Mouse (Mus musculus) bone marrow, adult 2 months (tissue): Measurements from ENCODE around the gene Spsb4. TPM values are rescaled to one million over a fixed set of nuclear protein-coding genes. Genes with fewer than 3 reads are reported as not detected.

Source experiments
- H3K27ac ChIP-seq: fragments of 200-500 bp; 2 replicates; pipeline ENCODE4 v1.5.1; 2012; ENCODE audit warnings: low read depth, mild to moderate bottlenecking, control low read depth, inconsistent platforms, low read length; ENCODE audit not compliant: control insufficient read depth, poor library complexity, insufficient read depth
- H3K4me1 ChIP-seq: fragments of 200-500 bp; 2 replicates; pipeline ENCODE4 v1.6.1; 2011; ENCODE audit warnings: low read length; ENCODE audit not compliant: control insufficient read depth, insufficient read depth
- H3K4me3 ChIP-seq: fragments of 200-500 bp; replicated peaks from 2 replicates; pipeline ENCODE3; 2011; ENCODE audit warnings: mild to moderate bottlenecking, low read depth, low read length, control low read depth; ENCODE audit not compliant: control insufficient read depth
- CTCF ChIP-seq: fragments of 200-500 bp; IDR thresholded peaks from 2 replicates; pipeline ENCODE4 v1.5.1; 2011; ENCODE audit warnings: low read length, control low read depth; ENCODE audit not compliant: control insufficient read depth, insufficient read depth
- POLR2A ChIP-seq: fragments of 200-500 bp; IDR thresholded peaks from 2 replicates; pipeline ENCODE4 v1.6.1; 2011; ENCODE audit warnings: low read depth, mild to moderate bottlenecking, control low read depth, low read length, borderline replicate concordance; ENCODE audit not compliant: control insufficient read depth
- WGBS: fragments of 180-500 bp; shearing (Covaris S2); methylation state at CpG from one replicate; pipeline ENCODE4 v1.1.7; 2018; 5-methylcytosine and 5-hydroxymethylcytosine counted together
- polyA plus RNA-seq: library from polyadenylated mRNA; stranded (reverse); fragments of >200 nt; gene quantifications from 2 replicates; pipeline ENCODE4 v1.2.4, GENCODE M21; 2011; ENCODE audit warnings: low replicate concordance; ENCODE audit not compliant: missing spikeins, insufficient read depth, insufficient read length

The Spsb4 gene
- polyA plus RNA-seq, 1 experiment, result 1.5 TPM

GRCm38 (mm10) chr9:96994733-96995132 is 23.9 kb downstream of the Spsb4 start:
- WGBS, result 59% methylated on average over 9 of the region's 9 CpGs
- TF ChIP-seq CTCF, result no peak
- TF ChIP-seq POLR2A, result no peak
- Histone ChIP-seq H3K4me1 (no peaks in the 10 kb centered on the region), H3K27ac (no peak overlapping the region), H3K4me3 (no peak overlapping the region)

- WGBS, result 81% methylated on average over 14 of the region's 14 CpGs
- H3K27ac ChIP-seq, result no peak overlapping the region
- no peaks in the 10 kb centered on the region for H3K4me1 ChIP-seq
- TF ChIP-seq POLR2A (no peak), CTCF (no peak)
- no peak overlapping the region for H3K4me3 ChIP-seq
These were observed 27.5 kb downstream of the Spsb4 start for GRCm38 (mm10) chr9:96991118-96991517.

GRCm38 (mm10) chr9:96989389-96989990 is 29.2 kb downstream of the Spsb4 start:
- WGBS, result 72% methylated on average over 10 of the region's 10 CpGs
- TF ChIP-seq POLR2A, result no peak
- TF ChIP-seq CTCF, result no peak
- no peak overlapping the region for H3K27ac ChIP-seq
- H3K4me3 ChIP-seq, result no peak overlapping the region
- H3K4me1 ChIP-seq, result no peaks in the 10 kb centered on the region

GRCm38 (mm10) chr9:96986797-96987473 is 31.7 kb downstream of the Spsb4 start:
- TF ChIP-seq CTCF, result no peak
- no peak for TF ChIP-seq POLR2A
- 77% methylated on average over 11 of the region's 11 CpGs for WGBS
- no peak overlapping the region for H3K27ac ChIP-seq
- no peak overlapping the region for H3K4me3 ChIP-seq
- H3K4me1 ChIP-seq, result no peaks in the 10 kb centered on the region

GRCm38 (mm10) chr9:96984034-96984433 is 34.6 kb downstream of the Spsb4 start:
- WGBS, result 92% methylated on average over 8 of the region's 8 CpGs

GRCm38 (mm10) chr9:96982940-96983339 is 35.7 kb downstream of the Spsb4 start:
- 81% methylated on average over 3 of the region's 3 CpGs for WGBS
- no peak overlapping the region for H3K27ac ChIP-seq
- no peak for TF ChIP-seq POLR2A
- no peak for TF ChIP-seq CTCF
- H3K4me1 ChIP-seq, result no peaks in the 10 kb centered on the region
- no peak overlapping the region for H3K4me3 ChIP-seq

More at GRCm38 (mm10) chr9:96984034-96984433, 34.6 kb downstream of the Spsb4 start:
- no peak for TF ChIP-seq CTCF
- TF ChIP-seq POLR2A, result no peak
- H3K4me3 ChIP-seq, result no peak overlapping the region
- no peak overlapping the region for H3K27ac ChIP-seq
- H3K4me1 ChIP-seq, result no peaks in the 10 kb centered on the region

- TF ChIP-seq POLR2A (no peak), CTCF (no peak)
- H3K4me3 ChIP-seq, result no peak overlapping the region
- no peaks in the 10 kb centered on the region for H3K4me1 ChIP-seq
- 79% methylated on average over 3 of the region's 3 CpGs for WGBS
- H3K27ac ChIP-seq, result no peak overlapping the region
These were observed 36.3 kb downstream of the Spsb4 start for GRCm38 (mm10) chr9:96982351-96982750.

GRCm38 (mm10) chr9:96981836-96982235 is 36.8 kb downstream of the Spsb4 start:
- no peak overlapping the region for H3K4me3 ChIP-seq
- TF ChIP-seq CTCF (no peak), POLR2A (no peak)
- whole genome bisulfite sequencing, result 86% methylated on average over 5 of the region's 5 CpGs

More at GRCm38 (mm10) chr9:96981836-96982235, 36.8 kb downstream of the Spsb4 start:
- no peak overlapping the region for H3K27ac ChIP-seq
- H3K4me1 ChIP-seq, result no peaks in the 10 kb centered on the region
